Mouse (Mus musculus) right cerebral cortex, postnatal 14 days (tissue): ENCODE results near the gene Bnip3.

Source experiments
- DNase-seq: peaks from one replicate; pipeline ENCODE4 v3.0.0; 2022

Gene Bnip3

DNA sequence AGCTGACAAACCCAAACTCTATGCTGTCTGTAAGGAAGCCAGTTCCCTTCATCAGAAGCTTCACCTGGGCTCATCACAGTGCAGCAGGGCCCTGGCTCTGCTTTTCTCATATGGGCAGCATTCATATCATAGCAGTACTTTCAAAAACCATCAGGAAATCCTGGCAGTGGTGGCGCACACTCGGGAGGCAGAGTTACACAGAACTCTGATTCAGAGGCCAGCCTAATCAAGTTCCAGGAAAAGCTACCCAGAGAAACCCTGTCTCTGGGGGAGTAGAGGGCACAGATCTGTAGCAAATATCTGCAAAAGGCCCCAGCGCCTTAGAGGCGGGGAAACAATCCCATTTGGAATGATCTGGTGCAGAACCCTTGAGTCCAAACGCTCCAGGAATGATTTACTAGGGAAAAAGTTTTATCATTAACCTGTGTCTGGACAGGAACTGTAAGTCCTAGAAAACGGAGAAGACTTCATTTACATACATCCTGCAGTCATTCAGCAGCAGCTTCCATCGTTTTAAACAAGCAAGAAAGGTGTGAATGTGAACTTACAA lies 5.4 kb downstream of the Bnip3 start:
- DNase-seq: no peak

DNA sequence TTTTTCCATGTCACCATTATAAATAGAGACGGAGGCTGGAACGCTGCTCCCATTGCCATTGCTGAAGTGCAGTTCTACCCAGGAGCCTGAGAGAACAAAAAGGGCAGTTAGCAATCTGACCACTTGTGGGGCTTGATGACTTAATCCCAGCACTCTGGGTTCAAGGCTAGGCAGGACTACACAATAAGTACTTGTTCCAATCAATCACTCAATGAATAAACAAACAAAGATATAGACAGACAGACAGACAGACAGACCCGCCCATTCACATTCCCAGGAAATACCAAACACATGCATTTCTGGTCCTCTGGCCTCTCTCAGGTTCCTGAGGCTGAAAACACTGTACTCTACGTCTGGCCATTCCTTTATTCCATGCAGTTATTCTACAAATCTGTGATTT lies 10.6 kb downstream of the Bnip3 start:
- DNase-seq: no peak

DNA sequence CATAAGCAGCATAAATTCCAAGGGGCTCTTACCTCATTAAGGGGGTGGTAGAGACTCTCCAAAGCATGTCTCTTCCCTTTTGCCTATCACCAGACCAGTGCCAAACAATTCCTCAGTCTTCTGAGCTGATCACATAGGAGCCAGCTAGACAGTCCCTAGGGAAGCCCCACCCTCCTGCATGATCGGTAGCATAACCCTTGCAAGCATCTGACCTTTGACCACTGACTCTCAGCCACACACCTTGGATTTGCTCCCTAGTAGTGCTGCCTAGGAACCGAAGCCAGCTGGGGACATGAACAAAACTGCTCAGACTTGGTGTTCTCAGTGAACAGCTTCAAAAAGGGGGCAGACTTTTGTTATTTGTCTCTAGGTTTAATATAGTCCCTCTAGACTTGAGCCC lies 11.2 kb downstream of the Bnip3 start:
- no peak for DNase-seq

DNA sequence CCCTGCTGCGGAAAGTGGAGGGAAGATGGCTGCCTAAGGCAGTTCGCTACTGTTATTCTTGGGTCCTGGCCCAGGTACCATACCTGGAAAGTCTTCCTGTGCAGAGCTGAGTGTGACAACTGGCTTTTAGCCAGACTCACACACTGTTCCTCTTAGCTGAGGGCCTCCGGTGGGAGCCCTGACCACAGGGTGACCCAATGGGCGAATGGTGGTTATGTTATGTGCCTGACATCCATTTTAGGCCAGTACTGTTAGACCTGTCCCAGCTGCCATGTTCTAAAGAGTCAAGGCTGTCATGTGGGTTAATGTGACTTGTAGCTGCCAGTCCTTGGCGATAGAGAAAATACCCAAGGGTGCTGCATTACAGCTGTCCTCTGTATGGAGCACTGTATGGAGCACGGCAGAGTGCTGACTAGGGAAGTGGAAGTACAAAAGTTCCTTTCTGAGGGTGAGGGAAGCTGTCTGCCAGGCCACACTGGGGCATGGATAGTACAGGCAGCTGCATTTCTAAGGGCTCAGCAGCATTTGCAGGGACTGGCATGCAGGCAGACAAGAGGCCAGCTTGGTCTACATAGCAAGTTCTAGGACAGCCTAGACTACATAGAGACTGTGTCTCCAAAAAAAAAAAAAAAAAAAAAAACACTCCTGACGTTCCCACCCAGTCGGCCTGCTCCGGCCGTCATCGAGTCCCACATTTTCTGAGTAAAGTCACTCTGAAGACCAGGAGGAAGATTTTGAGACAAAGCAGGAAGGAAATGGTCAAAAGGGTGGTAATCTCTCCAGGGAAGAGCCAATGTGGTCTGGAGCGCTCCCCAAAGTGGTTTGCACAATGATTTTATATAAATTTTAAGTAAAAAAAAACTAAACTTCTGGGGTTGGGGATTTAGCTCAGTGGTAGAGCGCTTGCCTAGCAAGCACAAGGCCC lies 23.7 kb downstream of the Bnip3 start:
- no peak for DNase-seq

DNA sequence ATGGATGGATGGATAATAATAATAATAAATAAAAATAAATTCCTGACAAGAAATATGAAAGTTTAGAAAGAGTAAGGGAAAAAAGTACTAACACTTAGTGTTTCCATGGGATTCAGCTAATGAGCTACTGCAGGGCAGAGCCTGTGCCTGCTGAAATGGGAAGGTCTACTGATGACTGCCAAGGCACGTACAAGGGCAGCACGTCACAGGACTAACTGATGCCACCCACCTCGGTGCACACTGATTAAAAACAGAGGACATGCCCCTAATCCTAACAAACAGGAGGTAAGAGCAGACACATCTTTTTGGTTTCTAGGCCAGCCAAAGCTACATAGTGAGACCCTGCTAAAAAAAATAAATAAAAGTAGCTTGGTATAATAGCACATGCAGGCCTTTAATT lies 25.6 kb downstream of the Bnip3 start:
- DNase-seq: no peak

DNA sequence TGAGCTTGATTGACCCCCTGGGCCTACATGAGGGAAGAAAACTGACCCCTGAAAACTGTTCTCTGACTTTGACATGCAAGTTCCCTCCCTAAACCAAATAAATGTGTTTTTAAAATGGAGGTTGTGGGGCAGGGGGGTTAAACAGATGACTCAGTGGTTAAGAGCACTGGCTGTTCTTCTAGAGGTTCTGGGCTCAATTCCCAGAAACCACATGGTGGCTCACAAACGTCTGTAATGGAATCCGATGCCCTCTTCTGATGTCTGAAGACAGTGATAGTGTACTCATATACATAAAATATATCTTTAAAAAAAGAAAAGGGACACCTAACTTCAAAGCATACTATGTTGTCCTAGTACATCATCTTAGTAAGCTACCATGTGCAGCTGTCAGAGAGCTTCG lies 34.3 kb downstream of the Bnip3 start:
- no peak for DNase-seq

DNA sequence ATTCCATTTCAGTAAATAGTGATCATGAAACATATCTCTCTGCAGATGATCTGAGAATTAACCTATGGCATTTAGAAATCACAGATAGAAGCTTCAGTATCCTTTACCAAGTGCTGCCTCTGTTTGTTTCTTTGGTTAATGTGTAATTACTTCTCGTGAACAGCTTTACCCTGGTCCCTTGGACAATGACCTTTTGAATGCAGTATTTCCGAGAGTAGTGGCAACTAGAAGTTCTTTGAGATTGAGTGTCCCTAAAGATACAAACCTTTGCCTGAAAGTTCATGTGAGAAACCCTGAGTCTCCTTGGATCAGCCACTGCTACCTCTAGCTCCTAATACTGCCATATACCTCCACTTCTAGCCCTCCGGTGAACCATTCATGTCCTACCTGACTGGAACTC lies 36.4 kb downstream of the Bnip3 start:
- DNase-seq: no peak

DNA sequence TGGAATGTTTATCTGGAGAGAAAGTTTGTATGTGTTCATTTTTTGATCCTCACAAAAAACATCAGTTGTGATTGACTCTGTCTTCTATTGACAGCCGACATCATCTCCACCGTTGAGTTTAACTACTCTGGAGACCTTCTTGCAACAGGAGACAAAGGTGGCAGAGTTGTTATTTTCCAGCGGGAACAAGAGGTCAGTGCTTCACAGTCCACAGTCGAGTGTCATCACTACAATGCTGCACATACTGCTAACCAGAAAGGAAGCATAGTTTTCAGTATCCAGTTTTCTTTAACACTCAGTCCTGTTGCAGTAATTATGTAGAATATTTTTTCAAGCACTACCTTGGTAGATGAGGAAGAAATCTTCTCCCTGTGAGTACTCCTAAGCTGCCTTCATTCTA lies 41.0 kb downstream of the Bnip3 start:
- no peak for DNase-seq

DNA sequence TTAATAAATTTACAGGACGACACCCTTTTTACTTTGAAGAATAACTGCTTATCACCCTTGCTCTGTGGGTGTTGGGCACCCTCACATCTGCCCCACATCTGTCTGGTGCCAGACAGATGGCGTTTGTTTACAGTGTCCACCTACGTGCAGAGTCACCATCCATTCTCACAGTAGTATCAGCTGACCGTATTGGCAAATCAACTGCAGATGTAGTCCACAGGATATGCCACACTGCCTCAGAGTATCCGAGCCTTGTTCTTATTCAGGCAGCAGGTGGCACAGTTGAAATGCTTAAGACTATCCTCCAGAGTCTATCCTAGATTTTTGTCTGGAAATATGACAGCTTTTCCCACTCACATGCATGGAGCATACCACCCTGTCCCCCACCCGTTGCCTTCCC lies 42.0 kb downstream of the Bnip3 start:
- DNase-seq: no peak

DNA sequence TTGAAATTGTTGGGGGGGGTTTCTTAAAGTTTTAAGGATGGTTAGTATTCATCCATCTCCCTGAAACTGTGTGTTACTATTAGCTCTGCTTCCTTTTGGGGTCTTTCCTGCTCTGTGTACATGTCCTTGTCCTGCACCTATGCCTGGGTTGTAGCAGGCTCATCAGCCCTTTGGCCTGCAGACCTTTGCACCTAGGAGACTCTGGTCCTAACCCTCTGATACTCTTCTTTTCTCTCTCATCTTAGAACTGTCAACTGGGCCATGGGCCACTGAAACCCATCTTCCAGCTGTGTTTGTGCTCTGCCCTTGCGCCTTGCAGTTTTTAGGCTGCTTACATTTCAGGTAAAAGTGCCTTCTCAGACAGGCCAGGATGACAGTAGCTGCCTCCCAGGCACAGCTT lies 44.5 kb downstream of the Bnip3 start:
- DNase-seq: no peak

DNA sequence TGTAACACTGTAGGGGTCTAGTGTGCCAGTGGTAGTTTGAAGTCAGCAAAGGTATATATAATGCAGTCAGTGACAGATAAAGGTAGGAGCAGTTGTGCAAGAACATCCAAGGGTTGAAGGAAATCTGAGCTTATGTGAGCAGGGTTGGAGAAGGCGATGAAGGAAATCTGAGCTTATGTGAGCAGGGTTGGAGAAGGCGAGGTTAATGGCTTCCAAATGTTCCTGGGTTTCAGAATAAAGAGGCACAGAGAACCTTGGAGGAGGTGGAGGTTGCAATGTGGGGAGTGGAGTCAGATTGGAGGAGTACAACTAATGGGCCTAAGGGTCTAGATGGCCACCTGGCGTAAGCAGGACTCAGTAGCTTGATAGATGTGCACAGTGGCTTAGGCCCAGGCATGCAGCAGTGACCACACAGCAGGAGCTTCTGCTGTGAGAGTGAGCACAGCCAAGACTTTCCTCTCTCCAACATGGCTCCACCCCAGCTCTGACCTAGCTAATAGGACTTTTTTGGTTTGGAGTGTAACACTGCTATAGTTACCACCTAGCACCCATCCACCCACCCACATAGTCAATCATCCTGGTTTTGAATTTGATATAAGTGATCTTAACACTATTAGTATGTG lies 45.3 kb downstream of the Bnip3 start:
- no peak for DNase-seq

DNA sequence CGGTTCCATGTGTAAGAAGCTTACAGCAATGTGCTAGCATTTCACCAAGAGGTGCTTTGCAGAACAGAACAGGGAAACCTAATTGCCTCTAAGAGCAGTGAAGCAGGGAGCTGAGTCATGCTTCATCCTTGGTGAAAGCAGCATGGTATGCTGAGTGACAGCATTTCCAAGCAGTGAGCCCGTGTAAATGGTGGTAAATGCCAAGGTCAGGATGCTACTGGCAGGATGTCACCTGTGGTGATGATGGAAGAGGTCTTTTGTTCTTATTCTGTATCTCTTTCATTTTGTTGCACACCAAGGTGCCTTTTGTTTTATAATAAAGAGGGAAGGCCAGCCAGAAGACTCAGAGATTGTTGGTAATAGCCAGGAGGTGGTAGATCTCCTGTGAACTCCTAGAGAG lies 52.6 kb downstream of the Bnip3 start:
- DNase-seq: no peak

DNA sequence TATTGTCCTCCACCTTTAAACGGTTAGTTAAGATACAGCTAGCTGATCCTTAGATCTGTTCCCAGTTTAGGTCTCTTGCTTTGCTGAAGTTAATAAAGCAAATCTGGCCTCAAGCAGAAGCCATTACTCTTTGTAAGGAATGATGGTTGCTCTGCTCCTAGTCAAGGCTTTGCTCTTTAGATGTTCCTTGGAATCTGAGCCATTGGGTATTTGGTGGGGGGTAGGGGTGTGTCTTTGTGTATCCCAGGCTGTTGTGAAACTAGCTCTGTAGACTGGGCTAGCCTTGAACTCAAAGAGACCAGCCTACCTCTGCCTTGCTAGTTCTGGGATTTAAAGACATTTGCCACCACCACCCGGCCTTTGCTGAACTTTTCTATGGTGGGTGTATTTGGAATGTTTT lies 55.1 kb downstream of the Bnip3 start:
- DNase-seq: no peak

DNA sequence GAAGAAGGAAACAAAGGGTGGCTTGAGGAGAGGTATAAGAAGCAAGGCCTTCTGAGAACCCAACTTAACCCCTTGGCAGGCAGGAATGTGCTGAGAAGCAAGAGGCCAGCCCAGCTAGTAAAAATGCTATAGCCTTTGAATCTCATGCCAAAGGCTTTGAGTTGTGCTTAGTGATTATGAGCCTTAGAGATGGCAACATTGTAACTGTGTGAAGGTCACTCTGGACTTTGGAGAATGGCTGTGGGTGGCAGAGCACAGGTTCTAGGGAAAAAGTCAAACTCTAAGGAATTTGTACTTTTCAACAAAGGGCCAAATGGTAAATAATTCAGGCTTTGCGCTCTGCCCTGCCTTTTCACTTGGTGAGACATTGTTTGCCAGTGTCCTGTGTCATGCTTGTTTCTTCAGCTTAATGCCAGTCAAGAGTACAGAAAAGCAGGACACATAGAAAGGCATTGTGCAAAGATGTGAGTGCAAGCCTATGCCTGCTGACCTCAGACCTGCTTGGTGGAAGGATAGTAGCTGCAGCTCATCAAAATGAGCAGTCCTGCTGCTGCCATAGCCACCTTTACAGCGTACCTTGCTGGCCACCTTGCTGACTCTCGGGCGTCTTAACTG lies 55.8 kb downstream of the Bnip3 start:
- DNase-seq: no peak

DNA sequence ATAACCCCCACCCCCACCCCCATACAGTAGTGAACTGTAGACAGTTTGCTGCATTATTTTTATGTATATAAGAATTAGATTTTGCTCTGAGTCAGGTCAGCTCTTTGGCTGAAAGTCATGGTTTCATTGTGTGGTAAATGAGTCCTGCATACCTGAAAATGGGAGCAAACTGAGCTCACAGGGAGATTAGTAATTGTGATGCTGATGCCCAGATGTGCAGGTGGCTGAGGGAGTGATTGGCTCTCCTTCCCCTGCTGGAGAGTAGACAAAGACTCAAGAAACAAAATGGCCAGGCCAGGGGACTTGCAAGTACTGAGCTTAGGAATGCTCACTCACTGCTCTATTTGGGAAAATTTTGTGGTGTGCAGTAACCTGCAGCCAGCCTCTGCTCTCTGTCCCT lies 59.2 kb downstream of the Bnip3 start:
- no peak for DNase-seq

DNA sequence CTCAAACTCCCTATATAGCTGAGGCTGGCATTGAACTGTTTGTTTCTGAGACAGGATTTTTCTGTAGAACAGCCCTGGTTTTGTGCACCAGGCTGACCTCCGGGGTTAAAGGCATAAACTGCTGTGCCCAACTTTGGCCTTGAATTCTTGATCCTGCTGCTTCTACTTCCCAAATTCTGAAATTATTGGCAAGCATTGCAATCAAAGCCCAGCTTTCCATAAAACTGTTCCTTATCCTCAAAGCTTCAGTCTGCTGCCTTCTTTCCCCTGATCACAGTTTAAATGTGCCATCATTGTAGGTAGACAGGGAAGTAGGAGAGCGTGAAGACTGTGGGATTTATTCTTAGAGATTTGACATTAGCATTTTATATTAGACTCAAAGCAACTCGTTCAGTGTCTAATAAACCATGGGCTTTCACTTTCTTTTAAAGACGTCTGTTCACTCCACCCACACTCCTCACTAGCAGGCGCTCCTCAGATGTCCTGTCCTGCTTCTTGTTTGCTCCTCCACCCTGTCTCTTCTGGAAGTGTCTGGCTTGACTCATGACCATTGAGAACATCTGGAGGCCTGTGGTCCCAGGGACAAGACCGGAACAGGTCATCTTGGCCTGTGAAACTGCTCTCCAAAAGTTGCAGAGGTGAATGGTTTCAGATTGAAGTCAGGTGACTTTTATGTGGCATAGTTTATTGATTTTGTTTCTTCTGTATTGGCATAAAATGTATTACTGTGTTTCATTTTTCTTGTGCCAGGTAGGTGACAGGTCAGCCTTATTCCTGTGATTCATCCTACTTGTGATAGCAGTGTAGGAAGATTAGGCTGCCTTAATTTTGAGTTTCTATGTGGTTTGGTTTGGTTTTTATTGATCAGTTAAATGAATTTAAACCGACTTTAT lies 61.0 kb downstream of the Bnip3 start:
- DNase-seq: no peak

DNA sequence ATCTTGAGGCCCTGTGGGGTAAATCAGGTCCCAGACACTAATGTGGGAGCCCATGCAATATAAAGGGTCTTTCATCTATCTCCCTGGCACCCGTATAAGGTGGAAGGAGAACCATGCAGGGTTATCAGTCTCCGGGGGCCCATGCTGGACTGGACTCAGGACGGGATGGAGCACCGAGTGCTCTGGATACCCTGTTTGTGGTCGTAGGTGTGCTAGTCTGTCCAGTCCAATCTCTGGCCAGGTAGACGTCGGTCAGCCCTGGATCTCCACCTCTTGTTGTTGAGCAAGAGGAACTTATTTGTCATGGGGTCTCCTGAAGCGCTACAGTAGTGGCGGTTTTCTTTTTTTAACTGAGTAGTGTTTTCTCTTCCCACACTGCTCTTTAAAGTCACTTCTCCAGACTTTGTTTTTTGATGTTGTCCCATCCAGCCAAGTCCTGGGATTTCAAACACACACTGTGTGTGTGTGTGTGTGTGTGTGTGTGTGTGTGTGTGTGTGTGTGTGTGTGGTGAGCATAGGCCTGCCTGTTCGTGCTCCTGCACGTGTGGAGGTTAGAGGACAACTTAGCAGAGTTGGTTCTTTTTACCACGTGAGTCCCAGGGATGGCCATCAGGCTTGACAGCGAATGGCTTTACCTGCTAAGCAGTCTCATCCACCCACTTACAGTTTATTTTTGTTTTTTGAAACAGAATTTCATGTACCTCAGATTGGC lies 61.8 kb downstream of the Bnip3 start:
- no peak for DNase-seq

DNA sequence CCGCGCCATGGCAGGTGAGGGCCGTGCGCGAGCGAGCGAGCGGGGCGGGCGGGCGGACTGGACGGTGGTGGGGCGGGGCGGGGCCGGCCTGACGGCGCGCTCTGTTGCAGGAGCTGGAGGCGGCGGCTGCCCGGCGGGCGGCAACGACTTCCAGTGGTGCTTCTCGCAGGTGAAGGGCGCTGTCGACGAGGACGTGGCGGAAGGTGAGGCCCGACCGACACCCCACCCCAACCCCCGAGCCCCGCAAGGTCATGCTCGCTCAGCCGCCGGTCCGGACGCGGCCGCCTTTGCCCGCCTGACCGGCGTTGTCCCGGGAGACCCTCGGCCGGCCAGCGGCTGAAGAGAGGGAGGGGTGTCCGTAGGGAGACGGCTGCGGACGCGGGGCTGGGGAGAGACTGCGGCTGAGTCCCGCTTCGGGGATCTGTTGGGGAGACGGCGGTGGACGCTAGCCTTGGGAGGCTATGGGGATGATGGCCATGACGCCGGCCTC lies 62.8 kb downstream of the Bnip3 start:
- no peak for DNase-seq

DNA sequence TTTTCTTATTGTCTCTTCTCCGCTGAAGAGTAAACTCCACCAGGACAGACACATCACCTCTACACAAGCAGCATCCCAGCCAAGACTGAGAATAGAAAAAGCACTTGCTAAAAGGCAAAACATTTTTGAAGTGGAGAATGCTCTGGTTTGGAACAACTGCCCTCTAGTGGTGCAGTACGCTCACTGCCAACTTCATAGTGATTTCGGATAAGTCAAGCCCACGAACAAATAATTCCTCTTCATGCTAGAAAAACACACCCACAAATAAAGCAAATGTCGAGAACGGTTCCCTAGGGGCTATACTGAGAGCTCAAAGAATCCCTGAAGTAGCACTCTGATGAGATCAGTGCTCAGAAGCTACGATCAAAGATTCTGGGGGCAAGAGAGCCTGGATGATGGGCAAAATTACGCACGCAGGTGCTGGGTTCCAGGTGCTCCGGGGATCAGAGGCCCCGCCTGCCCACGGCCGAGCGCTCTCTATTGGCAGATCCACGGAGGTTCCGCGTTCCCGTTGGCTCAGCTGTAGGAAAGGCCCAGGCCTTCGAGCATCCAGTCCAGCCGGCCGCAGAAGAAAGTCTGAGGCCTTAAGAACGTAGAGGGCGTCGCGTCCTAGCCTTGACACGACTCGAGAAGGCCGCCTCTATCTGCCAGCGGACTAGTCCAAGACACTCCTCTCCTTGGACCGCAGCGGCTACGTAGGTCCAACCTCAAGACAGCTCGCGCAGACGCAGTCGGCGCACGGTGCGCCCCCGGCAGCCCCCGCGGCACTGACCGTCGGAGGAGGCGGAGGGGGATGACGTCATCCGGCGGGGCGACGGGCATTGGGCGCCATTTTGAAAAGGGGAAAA lies 63.6 kb downstream of the Bnip3 start, which contains the start of the genes Ppp2r2d and Mapk1ip1:
Gene Ppp2r2d (plus strand): TSS at position 536 of the 848 bp plus-strand sequence.
Gene Mapk1ip1 (minus strand): TSS at position 730 of the 848 bp plus-strand sequence.
- peak; percentile 98 for DNase-seq

DNA sequence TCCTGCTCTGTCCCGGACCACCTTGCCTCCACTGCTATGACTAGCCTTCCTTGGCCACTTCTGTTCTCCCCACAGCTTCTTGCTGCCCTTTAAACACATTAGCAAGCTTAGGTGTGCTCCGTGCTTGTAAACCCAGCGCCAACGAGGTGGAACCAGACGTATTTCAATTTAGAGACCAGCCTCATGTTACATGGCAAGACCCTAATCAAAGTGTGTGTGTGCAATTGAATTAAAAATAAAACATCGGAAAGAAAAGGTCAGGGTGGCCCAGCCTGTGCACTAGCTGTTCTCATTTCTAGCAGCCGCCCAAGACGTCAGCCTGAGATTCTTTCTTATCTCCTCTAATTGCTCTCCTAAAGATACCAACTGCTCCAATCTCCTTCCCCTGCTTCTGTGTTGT lies 64.2 kb downstream of the Bnip3 start:
- DNase-seq: no peak

DNA sequence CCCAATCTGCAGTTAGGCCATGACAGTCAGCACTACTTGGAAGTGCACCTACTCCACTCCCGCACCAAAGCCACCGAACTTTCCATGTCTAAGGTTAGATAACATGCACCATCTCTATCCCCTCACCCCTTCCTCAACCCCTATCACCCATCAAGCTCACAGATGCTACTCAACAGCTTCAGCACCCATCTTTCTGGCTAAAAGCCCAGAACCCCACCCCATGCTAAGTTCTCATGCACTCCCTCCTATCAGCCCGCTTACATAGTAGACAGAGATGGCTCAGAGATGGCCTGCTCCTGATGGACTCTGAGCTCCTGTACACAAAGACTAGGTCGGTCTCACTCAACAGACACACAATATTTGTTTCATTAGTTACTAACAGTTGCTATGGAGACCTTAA lies 65.9 kb downstream of the Bnip3 start:
- DNase-seq: no peak
